Mouse (Mus musculus) layer of hippocampus, adult 2 months (tissue): Measurements from ENCODE around the gene Zbed4. TPM values are rescaled to one million over a fixed set of nuclear protein-coding genes. Genes with fewer than 3 reads are reported as not detected.
"Not testable (repeated sequence)": the region's sequence is repeated elsewhere in the genome, so short reads cannot be mapped to it uniquely, and the experiment has no call there.

Experiments
- DNase-seq, 2 experiments: peaks; one replicate each; pipeline ENCODE4 v3.0.0; 2022; ENCODE audit warnings: low spot score in 2 of 2
- H3K27ac ChIP-seq: fragments of 200-600 bp; 2 replicates; pipeline ENCODE4 v1.8.1; 2022
- H3K4me3 ChIP-seq: fragments of 200-600 bp; 2 replicates; pipeline ENCODE4 v1.8.1; 2022; ENCODE audit warnings: mild to moderate bottlenecking
- CTCF ChIP-seq: fragments of 200-600 bp; conservative IDR thresholded peaks from 2 replicates; pipeline ENCODE4 v1.8.1; 2022; ENCODE audit warnings: antibody characterized with exemption, mild to moderate bottlenecking, moderate library complexity
- total RNA-seq, 2 experiments: library from RNA; stranded (reverse); gene quantifications; 2 replicates each; pipeline ENCODE4 v1.2.3; 2021

Zbed4 gene
- total RNA-seq, 2 experiments from 2014 or later: 9.1 to 9.4 TPM

- TF ChIP-seq CTCF: no peak
- no peak overlapping the region for H3K27ac ChIP-seq
- H3K4me3 ChIP-seq: no peak overlapping the region
- no peak for DNase-seq
These were observed 28.3 kb upstream of the Zbed4 start for GRCm38 (mm10) chr15:88723205-88723604.

DNA sequence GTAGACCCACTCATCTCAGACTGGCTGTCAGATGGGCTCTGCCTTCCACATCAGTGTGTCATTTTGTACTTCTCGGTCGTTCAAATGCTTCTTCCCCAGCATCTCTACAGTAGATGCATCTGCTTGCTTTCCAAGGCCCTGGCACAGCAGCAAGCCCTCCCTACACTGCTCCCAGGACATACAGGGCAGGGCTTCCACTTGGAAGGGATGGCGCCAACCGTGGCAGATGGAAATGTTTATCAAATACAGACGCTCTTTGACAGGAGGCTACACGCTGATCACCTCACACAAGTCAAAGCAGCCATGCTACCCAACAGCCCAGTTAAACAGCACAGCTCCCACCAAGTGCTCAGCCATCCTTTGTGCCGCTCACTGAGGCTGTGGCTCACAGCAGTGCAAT lies 27.1 kb upstream of the Zbed4 start:
- Histone ChIP-seq H3K4me3 (no peak overlapping the region), H3K27ac (no peak overlapping the region; the same call in 1 of the 2 replicates)
- no peak for TF ChIP-seq CTCF
- no peak for DNase-seq

DNA sequence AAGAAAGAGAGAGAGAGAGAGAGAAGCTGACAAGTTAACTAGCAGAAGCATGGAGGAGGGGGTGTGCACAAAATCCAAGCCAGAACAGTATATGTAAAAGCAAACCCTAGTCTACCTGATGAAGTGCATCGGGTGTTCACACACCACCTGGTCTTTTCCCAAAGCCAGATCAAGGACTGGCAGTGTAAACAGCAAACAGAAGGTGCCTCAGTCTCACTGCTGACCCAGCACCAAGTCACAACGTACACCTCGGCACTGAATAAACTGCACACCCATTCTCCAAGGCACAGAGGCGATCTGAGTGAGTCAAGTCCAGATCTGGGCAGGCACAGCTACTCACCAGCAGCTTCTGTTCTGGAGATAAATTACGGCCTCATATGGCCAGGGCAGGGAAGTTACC lies 26.4 kb upstream of the Zbed4 start:
- TF ChIP-seq CTCF: no peak
- Histone ChIP-seq H3K4me3 (no peak overlapping the region), H3K27ac (no peak overlapping the region)
- no peak for DNase-seq

DNA sequence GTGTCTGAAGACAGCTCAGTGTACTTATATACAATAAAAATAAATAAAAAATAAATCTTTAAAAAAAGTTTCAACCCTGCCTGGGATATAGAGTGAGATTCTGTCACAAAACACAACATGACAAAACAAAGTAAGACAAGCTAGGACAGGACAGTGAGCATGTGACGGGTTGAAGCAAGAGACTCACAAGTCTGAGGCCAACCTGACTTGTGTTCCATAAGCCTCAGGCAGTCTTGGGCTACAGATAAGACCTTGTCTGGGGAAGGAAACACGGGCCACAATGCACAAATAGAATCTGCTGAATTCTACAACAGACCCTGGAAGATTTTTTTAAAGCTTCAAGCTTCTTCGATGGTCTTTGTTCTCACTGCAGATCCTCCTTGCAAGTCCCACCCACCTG lies 24.3 kb upstream of the Zbed4 start:
- H3K27ac ChIP-seq: no peak overlapping the region
- no peak for TF ChIP-seq CTCF

DNA sequence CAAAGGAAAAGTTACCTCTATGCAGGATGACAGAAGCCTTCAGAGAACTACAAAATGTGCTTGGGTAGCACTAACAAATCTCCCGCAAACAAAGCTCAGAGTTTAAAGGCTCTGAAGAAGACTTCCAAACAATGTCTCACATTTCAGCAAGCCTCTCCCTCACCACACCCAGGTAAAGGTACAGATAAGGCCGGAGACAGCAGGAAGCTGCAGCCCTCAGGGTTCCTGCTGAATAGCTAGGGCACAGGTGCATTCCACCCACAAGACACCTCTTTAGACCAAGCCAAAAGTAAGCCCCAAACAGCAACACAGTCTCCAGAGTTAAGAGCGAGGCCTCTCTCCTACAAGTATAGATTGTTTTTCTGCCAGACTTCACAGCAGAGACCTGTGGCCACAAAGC lies 20.7 kb upstream of the Zbed4 start:
- no peak for DNase-seq
- H3K27ac ChIP-seq: no peak overlapping the region
- TF ChIP-seq CTCF: no peak
- no peak overlapping the region for H3K4me3 ChIP-seq

More for the DNA sequence above, 24.3 kb upstream of the Zbed4 start:
- H3K4me3 ChIP-seq: no peak overlapping the region
- DNase-seq: no peak

DNA sequence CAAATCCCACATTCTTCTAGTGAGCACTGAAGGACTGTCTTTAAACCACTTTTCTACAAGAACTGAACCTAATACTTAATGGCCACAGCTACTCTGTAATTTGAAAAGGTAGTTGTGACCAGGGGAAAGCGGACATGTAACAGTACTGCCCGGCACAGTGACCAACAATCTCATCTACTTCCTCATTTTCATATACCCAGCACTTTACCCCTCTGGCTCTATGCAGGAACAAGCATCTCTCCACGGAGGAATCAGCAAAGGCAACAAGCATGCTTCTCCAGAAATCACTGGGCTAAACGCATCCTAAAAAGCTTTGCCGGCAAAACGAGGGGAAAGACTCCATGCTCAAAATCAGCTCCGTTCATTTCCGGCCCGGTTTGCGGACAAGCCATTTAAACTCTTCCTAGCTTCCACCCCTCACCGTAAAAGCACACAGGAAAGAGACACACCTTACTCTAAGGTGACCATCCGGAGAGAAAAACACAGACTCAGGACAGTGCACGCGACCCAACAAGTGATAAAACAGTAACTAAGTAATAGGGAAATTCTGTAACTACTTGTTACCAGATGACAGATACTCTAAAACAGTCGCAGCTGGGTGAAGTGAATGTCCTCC lies 18.9 kb upstream of the Zbed4 start:
- Histone ChIP-seq H3K27ac (peak overlapping the region; percentile 93), H3K4me3 (peak overlapping the region; percentile 85)
- no peak for TF ChIP-seq CTCF
- DNase-seq: no peak

GRCm38 (mm10) chr15:88733041-88733751 lies 18.3 kb upstream of the Zbed4 start:
- H3K27ac ChIP-seq: peak overlapping the region; percentile 93
- peak overlapping the region; percentile 85 for H3K4me3 ChIP-seq
- TF ChIP-seq CTCF: no peak
- DNase-seq: peak in 1 of 2 experiments; percentile 65

DNA sequence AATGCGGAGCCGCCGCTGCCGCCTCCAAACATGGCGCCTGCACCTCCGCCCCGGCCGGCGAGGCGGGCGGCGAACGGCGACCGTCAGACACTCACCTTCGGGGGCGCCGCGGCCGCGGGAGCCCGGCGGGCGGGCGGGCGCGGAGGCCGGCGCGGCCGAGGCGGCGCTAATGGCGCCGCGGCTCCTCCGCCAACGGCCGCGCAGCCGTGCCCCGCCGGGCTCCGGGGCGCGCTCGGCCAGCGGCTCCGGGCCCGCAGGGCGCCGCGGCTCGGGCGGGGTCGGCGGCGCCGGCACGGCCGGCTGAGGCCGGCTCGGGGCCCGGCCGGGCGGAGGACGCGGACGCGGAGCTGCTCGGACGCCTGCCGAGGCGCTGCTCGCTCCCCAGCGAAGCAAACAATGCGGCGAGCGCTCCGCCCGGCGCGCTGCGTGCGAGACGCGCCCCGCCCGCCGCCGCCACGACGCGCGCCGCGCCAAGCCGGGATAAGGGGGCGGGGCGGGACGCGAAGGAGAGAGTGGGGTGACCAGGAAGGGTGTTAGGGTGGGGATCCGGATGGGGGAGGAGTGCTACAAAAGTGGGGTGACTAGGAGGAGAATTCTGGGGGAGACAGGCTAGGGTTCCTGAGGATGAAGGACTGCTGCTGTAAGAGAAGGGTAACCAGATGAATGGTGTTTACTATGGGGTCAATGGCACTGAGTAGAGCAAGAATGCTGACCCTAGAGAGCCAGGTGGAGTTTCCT lies 17.5 kb upstream of the Zbed4 start, which contains the start of gene Brd1:
Gene Brd1, minus strand, starts transcription at position 400 of the 738 bp plus-strand sequence.
- Histone ChIP-seq H3K4me3 (peak within 1 kb of the TSS; percentile 85), H3K27ac (peak within 1 kb of the TSS; percentile 93)
- no peak for TF ChIP-seq CTCF
- peak; percentile 78 to 81 for DNase-seq

- Histone ChIP-seq H3K4me3 (no peak overlapping the region), H3K27ac (no peak overlapping the region)
- DNase-seq: no peak
- no peak for TF ChIP-seq CTCF
These were observed 15.3 kb upstream of the Zbed4 start for GRCm38 (mm10) chr15:88736166-88736565.

DNA sequence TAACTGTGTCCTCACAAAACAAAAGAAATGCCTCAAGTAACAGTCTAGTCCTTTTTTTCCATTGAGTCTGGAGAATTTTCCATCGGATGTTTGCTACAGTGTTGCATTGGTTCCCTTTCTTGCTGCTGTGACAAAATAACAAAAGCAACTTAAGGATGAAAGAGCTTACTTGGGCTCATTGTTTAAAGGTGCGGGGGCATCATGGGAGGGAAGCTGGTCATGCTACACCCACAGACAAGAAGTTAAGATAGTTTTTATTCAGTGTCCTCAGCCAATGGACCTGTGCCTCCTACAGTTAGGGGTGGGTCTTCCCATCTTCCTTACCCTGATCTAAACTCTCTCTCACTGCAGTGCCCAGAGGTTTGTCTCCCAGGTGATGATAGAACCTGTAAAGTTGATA lies 13.0 kb upstream of the Zbed4 start:
- no peak for TF ChIP-seq CTCF
- Histone ChIP-seq H3K27ac (no peak overlapping the region), H3K4me3 (no peak overlapping the region)
- DNase-seq: no peak

GRCm38 (mm10) chr15:88741366-88741765 lies 10.1 kb upstream of the Zbed4 start:
- H3K27ac ChIP-seq: peak overlapping the region; percentile 51
- H3K4me3 ChIP-seq: no peak overlapping the region
- no peak for DNase-seq
- TF ChIP-seq CTCF: no peak

GRCm38 (mm10) chr15:88743371-88743770 lies 8.1 kb upstream of the Zbed4 start:
- DNase-seq, H3K27ac ChIP-seq, H3K4me3 ChIP-seq: not testable (repeated sequence)

DNA sequence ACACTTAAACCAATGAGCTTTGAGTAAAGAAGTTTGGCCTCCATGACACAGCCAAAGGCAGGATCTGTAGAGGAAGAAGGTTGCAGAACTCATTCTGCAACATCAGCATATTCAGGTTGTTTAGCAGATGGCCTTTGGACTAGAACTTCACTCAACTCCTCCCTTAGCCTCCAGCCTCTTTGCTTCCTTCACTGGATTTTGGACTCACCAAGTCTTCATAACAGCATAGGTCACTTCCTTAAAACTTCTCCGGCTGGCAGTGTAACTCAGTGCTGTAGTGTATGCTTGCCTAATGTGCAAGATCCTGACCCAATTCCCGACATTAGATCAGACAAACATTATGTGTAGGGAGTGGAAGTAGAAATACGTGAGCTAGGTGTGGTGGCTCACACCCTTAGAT lies 6.1 kb upstream of the Zbed4 start:
- no peak overlapping the region for H3K27ac ChIP-seq
- TF ChIP-seq CTCF: no peak
- no peak for DNase-seq
- no peak overlapping the region for H3K4me3 ChIP-seq
